Comparison of ENCODE assay signal across 8 mouse cellular contexts in the genomic region with DNA sequence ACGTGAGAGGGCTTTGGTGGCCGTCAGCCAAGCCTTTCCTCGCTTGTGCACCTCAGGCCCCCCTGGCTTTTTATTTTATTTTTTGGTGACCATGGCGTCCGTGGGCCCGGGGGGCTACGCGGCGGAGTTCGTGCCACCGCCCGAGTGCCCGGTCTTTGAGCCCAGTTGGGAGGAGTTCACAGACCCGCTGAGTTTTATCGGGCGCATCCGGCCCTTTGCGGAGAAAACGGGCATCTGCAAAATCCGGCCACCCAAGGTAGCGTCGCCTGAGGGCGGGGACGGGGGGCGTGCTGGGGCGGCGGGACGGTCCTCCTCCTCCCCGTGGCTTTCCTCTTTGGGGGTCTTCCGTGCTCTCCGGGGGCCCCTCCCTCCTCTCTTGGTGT. TPM values are rescaled to one million over a fixed set of nuclear protein-coding genes. Genes with fewer than 3 reads are reported as not detected.
DNase-seq lines count a peak whose midpoint lies in the region; ATAC-seq and TF ChIP-seq lines count a peak whose summit lies in the region.

No protein-coding gene starts in this region.

- peak overlapping the region; percentile 81 for H3K4me2 ChIP-seq in embryonic facial prominence, embryonic 11.5 days (ENCODE audit: low read depth, low read length)
- peak overlapping the region; percentile 75 for H3K4me2 ChIP-seq in intestine, embryonic 16.5 days (ENCODE audit: low read depth, low read length)

- no peaks in the 10 kb centered on the region for H3K27me3 ChIP-seq in embryonic facial prominence, embryonic 11.5 days (ENCODE audit: control insufficient read depth, insufficient read depth, low read length)
- no peaks in the 10 kb centered on the region for H3K27me3 ChIP-seq in intestine, embryonic 16.5 days (replicated peaks; ENCODE audit: control insufficient read depth, insufficient read depth, low read length)

- H3K36me3 ChIP-seq in embryonic facial prominence, embryonic 11.5 days (replicated peaks; ENCODE audit: control insufficient read depth, insufficient read depth, low read depth, low read length) = no peaks in the 10 kb centered on the region; the same call in 1 of the 2 replicates
- H3K36me3 ChIP-seq in intestine, embryonic 16.5 days (ENCODE audit: control insufficient read depth, insufficient read depth, low read length) = 0 out of 2 replicates have a peak, but pooled peaks cover 2% of the 10 kb centered on the region

- H3K9ac ChIP-seq in embryonic facial prominence, embryonic 11.5 days (replicated peaks; ENCODE audit: low read length) = peak overlapping the region; percentile 91
- peak overlapping the region; percentile 95 for H3K9ac ChIP-seq in intestine, embryonic 16.5 days (ENCODE audit: low read depth, low read length)

- no peak for ATAC-seq in embryonic facial prominence, embryonic 11.5 days (replicated peaks; ENCODE audit: insufficient number of reproducible peaks, low FRiP score, low TSS enrichment, low read depth)
- ATAC-seq in intestine, embryonic 16.5 days = peak; percentile 7
- 0 out of 2 replicates have a peak, but pooled peaks have one; percentile 6 for ATAC-seq in monocyte, adult 5-6 weeks (replicated peaks; ENCODE audit: insufficient number of reproducible peaks, low FRiP score, low TSS enrichment, poor library complexity, severe bottlenecking)

- no peaks in the 10 kb centered on the region for H3K9me3 ChIP-seq in embryonic facial prominence, embryonic 11.5 days (replicated peaks; ENCODE audit: control insufficient read depth, low read length)
- H3K9me3 ChIP-seq in intestine, embryonic 16.5 days (ENCODE audit: control insufficient read depth, low read length) = no peaks in the 10 kb centered on the region

- H3K4me3 ChIP-seq in layer of hippocampus, adult 2 months = peak overlapping the region; percentile 75
- H3K4me3 ChIP-seq in embryonic facial prominence, embryonic 11.5 days (ENCODE audit: low read depth, low read length) = peak overlapping the region; percentile 98
- H3K4me3 ChIP-seq in intestine, embryonic 16.5 days (ENCODE audit: low read length) = peak overlapping the region; percentile 94

- no peaks in the 10 kb centered on the region; the same call in 1 of the 2 replicates for H3K4me1 ChIP-seq in embryonic facial prominence, embryonic 11.5 days (ENCODE audit: control insufficient read depth, insufficient read depth, low read length)
- peaks cover 11% of the 10 kb centered on the region for H3K4me1 ChIP-seq in intestine, embryonic 16.5 days (ENCODE audit: control insufficient read depth, insufficient read depth, low read length)

- peak overlapping the region; percentile 96 for H3K27ac ChIP-seq in layer of hippocampus, adult 2 months
- H3K27ac ChIP-seq in embryonic facial prominence, embryonic 11.5 days (replicated peaks; ENCODE audit: low read depth, low read length) = peak overlapping the region; percentile 77
- H3K27ac ChIP-seq in intestine, embryonic 16.5 days (ENCODE audit: low read length) = peak overlapping the region; percentile 98

- under 1% methylated on average over 25 of the region's 31 CpGs for WGBS in embryonic facial prominence, embryonic 11.5 days
- WGBS in intestine, embryonic 16.5 days = under 1% methylated on average over 31 of the region's 31 CpGs

- no peak for DNase-seq in layer of hippocampus, adult 2 months (ENCODE audit: low spot score in 2 of 2)
- DNase-seq in layer of hippocampus, postnatal 25 days (ENCODE audit: extremely low spot score in 1 of 2, low spot score in 1 of 2) = no peak
- no peak for DNase-seq in embryonic facial prominence, embryonic 11.5 days (ENCODE audit: low spot score)
- no peak for DNase-seq in frontal cortex, postnatal 10 days (ENCODE audit: low spot score in 2 of 2)
- no peak for DNase-seq in c-Kit-positive CD71-positive TER-119-positive erythroid progenitor cells, embryonic 14.5 days (ENCODE audit: low spot score)
- DNase-seq in adrenal gland, postnatal 25 days = no peak

- TF ChIP-seq CTCF in layer of hippocampus, adult 2 months (conservative IDR thresholded peaks at IDR 0.05) = no peak

RNA-seq across cellular contexts. Expression of a gene that starts 0.3 kb away (rescaled TPM):
- total RNA-seq in layer of hippocampus, adult 2 months (2021) = 1 to 10 TPM; 4.7 to 6.8 TPM
- total RNA-seq in layer of hippocampus, postnatal 25 days (2021) = 1 to 10 TPM; 4.9 to 6.0 TPM
- 26.3 and 29.5 TPM in 2 replicates for polyA plus RNA-seq in embryonic facial prominence, embryonic 11.5 days (2014; fragmentation: Nextera tagmentation; extraction: Ambion mirVana)
- 17.4 and 18.4 TPM in 2 replicates for polyA plus RNA-seq in intestine, embryonic 16.5 days (2015; fragmentation: Nextera tagmentation; extraction: Ambion mirVana)
- total RNA-seq in monocyte, adult 5-6 weeks (2017) = 8.9 to 17.4 TPM (median 11.2 TPM) in 3 replicates
- 8.2 and 10.9 TPM in 2 replicates for total RNA-seq in adrenal gland, postnatal 25 days (2021)

RNA-seq across cellular contexts. Expression of a gene that starts 0.6 kb away (rescaled TPM):
- total RNA-seq in layer of hippocampus, adult 2 months (2021) = 10 to 100 TPM; 43.3 to 47.3 TPM
- total RNA-seq in layer of hippocampus, postnatal 25 days (2021) = 10 to 100 TPM; 38.9 to 49.5 TPM
- 54.5 and 55.9 TPM in 2 replicates for polyA plus RNA-seq in embryonic facial prominence, embryonic 11.5 days (2014; fragmentation: Nextera tagmentation; extraction: Ambion mirVana)
- 30.1 and 31.1 TPM in 2 replicates for polyA plus RNA-seq in intestine, embryonic 16.5 days (2015; fragmentation: Nextera tagmentation; extraction: Ambion mirVana)
- total RNA-seq in monocyte, adult 5-6 weeks (2017) = 192 to 286 TPM (median 256 TPM) in 3 replicates
- total RNA-seq in adrenal gland, postnatal 25 days (2021) = 48.0 and 63.3 TPM in 2 replicates
